Mouse (Mus musculus) liver, postnatal 0 days (tissue): ENCODE data around the gene Pcca. TPM values are rescaled to one million over a fixed set of nuclear protein-coding genes. Genes with fewer than 3 reads are reported as not detected.

ENCODE experiments used
- ATAC-seq: fragments of 200-750 bp; cut with Nextera tagmentation; 2 replicates; pipeline ENCODE4 v1.8.0; 2017; ENCODE audit warnings: mild to moderate bottlenecking, moderate library complexity
- DNase-seq: peaks from one replicate; pipeline ENCODE4 v3.0.0-alpha.2; 2016
- H3K27ac ChIP-seq: fragments of 300-500 bp; sonication (generic); 2 replicates; pipeline ENCODE4 v1.5.1; 2014; ENCODE audit warnings: antibody characterized with exemption, moderate library complexity, mild to moderate bottlenecking, low read depth
- H3K27me3 ChIP-seq: fragments of 300-500 bp; sonication (generic); 2 replicates; pipeline ENCODE4 v1.6.1; 2014; ENCODE audit warnings: low read length, control low read depth, mixed read lengths; ENCODE audit not compliant: insufficient read depth
- H3K36me3 ChIP-seq: fragments of 300-500 bp; sonication (generic); replicated peaks from 2 replicates; pipeline ENCODE4 v1.6.1; 2014; ENCODE audit warnings: mild to moderate bottlenecking, control low read depth, low read length, moderate library complexity, mixed read lengths; ENCODE audit not compliant: insufficient read depth
- H3K4me1 ChIP-seq: fragments of 300-500 bp; sonication (generic); 2 replicates; pipeline ENCODE4 v1.6.1; 2014; ENCODE audit warnings: antibody characterized with exemption, mild to moderate bottlenecking, control low read depth; ENCODE audit not compliant: insufficient read depth
- H3K4me2 ChIP-seq: fragments of 300-500 bp; sonication (generic); 2 replicates; pipeline ENCODE4 v1.6.1; 2014; ENCODE audit warnings: low read depth, mild to moderate bottlenecking, low read length, moderate library complexity, mixed read lengths
- H3K4me3 ChIP-seq: fragments of 300-500 bp; sonication (generic); 2 replicates; pipeline ENCODE4 v1.5.1; 2014; ENCODE audit warnings: low read depth, low read length
- H3K9ac ChIP-seq: fragments of 300-500 bp; sonication (generic); replicated peaks from 2 replicates; pipeline ENCODE4 v1.6.1; 2014; ENCODE audit warnings: mild to moderate bottlenecking, moderate library complexity
- H3K9me3 ChIP-seq: fragments of 300-500 bp; sonication (generic); 2 replicates; pipeline ENCODE4 v1.6.1; 2016; ENCODE audit warnings: mild to moderate bottlenecking, control low read depth, low read length, mixed read lengths
- CTCF ChIP-seq: sonication (generic); IDR thresholded peaks from 2 replicates; pipeline ENCODE4 v1.5.1; 2016; ENCODE audit warnings: antibody characterized with exemption, low read depth
- EP300 ChIP-seq: IDR thresholded peaks from 2 replicates; pipeline ENCODE4 v1.6.1; 2016; ENCODE audit warnings: antibody characterized with exemption, low read depth, mild to moderate bottlenecking
- WGBS: fragments of 180-500 bp; shearing (Covaris S2); extraction: QIAGEN DNeasy Blood & Tissue Kit; methylation state at CpG from one replicate; pipeline ENCODE4 v1.1.7; 2014; ENCODE audit not compliant: insufficient replicate concordance; 5-methylcytosine and 5-hydroxymethylcytosine counted together
- polyA plus RNA-seq: library from polyadenylated mRNA; unstranded; fragments of >200 nt; fragmentation: Nextera tagmentation; extraction: Ambion mirVana; gene quantifications from 2 replicates; pipeline ENCODE4 v1.2.1, GENCODE M21; 2015

Pcca gene
- polyA plus RNA-seq, 1 experiment from 2014 or later, result 31.3 TPM

DNA sequence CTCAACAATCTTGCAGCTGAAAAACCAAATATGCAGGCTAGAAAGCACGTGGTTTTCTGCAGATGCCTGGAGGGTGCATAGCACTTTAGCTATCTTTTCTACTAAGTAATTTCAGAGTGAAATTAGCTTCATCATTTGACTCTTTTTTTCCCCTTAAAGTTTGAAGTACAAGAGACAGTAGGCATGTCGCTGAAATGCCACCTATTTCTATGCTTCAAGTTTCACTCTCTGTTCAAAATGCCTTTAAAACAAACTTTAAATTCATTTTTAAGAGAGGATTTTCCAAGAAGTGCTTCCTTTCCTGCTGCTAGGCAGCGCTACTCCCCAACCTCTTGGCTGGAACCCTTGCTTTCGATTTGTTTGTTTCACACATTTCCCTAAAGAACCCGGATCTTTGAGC, 45.1 kb upstream of the Pcca start:
- no peak for DNase-seq
- under 1% methylated on average over 5 of the region's 5 CpGs for WGBS

DNA sequence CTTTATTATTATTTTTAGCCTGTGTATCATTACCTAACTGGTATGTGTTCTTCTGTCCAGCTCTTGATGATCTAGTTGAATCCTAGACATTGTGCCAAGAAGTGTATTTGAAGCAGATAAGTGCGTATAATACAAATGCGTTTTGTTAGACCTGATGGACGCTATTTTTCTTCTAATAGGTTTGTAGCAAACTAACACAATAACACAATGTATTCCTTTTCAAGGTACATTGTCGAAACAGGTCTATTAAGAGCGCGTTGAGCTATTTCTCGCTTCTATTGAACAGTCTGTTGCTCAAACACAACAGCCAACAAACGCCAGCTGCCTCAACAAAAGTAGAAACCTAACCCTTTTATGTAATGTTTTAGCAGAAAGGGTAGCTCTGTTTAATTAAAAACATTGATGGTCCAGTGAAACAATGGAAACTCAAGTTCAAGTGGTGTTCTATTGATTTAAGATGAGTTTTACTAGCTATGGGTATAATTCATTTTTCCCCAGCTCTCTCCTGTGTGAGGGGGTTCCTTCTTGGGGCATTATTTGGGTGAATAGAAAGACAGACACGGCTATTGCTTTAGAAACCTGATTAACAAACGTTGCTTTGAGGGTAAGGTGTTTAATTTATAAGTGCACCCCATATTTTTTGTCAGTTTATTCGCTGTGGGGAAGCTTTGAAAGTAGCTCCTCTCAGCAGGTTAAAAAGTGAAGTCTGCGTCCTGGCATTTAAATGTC, 44.3 kb upstream of the Pcca start:
- Histone ChIP-seq H3K4me1 (peaks cover 5% of the 10 kb centered on the region), H3K27me3 (peaks cover 63% of the 10 kb centered on the region)
- 5% methylated on average over 12 of the region's 12 CpGs for WGBS

More for the DNA sequence above, 45.1 kb upstream of the Pcca start:
- no peak overlapping the region for H3K9ac ChIP-seq
- H3K9me3 ChIP-seq, result no peaks in the 10 kb centered on the region
- no peak overlapping the region for H3K4me3 ChIP-seq
- peaks cover 71% of the 10 kb centered on the region for H3K27me3 ChIP-seq
- no peak for ATAC-seq
- no peak overlapping the region for H3K27ac ChIP-seq
- no peak overlapping the region for H3K4me2 ChIP-seq
- peaks cover 5% of the 10 kb centered on the region for H3K4me1 ChIP-seq
- no peak for TF ChIP-seq EP300
- TF ChIP-seq CTCF, result no peak
- no peaks in the 10 kb centered on the region for H3K36me3 ChIP-seq

DNA sequence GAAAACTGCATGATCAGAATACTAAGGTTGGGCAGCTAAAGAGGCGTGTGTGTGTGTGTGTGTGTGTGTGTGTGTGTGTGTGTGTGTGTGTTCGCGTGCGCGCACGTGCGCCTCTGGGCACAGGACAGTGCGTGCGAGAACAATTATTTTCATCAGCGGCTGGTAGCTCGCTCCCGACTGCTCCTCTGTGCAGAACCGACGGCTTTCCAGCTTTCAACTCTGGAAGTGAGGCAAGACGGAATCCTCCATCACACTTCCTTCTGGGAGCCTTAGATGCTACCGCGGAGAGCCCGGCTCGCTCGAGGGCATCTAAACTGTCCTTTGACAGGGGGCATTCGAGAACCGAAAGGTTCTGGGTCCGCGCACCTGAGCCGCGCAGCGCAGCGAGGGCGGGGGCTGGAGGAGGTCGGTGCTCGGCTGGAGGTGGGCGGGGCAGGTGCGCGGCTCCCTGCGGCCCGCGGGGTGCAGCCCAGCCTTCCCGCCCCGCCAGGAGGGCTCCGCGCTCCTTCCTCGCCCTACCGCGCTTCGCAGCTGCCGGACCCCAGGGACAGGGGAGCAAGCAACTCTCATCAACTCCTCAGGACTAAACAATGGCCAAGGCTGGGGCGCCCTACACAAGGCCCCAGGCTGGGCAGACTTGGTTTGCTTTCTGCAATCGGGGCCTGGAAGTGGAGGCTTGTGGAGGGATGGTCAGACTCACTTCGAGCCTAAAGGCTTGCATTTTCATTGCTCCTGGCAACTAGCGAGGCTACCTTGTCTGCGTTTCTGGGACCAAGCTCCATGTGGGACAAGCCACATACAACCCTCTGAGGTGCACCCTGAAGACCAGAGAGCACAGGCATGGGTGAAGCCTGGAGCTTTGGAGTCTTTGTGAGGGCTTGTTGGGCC, 43.4 kb upstream of the Pcca start, which contains the start of gene Gm10837:
Gene Gm10837, plus strand, starts transcription at position 146 of the 888 bp plus-strand sequence.
- WGBS, result 3% methylated on average over 51 of the region's 51 CpGs
- no peaks in the 10 kb centered on the region for H3K9me3 ChIP-seq
- ATAC-seq, result peak; percentile 35; the same call in 1 of the 2 replicates
- H3K36me3 ChIP-seq, result no peaks in the 10 kb centered on the region
- H3K27ac ChIP-seq, result no peak within 1 kb of the TSS
- H3K27me3 ChIP-seq, result peaks cover 55% of the 10 kb centered on the region
- H3K4me3 ChIP-seq, result peak within 1 kb of the TSS; percentile 32
- DNase-seq, result no peak
- no peak within 1 kb of the TSS for H3K9ac ChIP-seq
- H3K4me2 ChIP-seq, result peak within 1 kb of the TSS; percentile 62
- peaks cover 5% of the 10 kb centered on the region for H3K4me1 ChIP-seq
- TF ChIP-seq EP300, result no peak
- TF ChIP-seq CTCF, result no peak

More for the DNA sequence above, 44.3 kb upstream of the Pcca start:
- H3K36me3 ChIP-seq, result no peaks in the 10 kb centered on the region
- no peak for ATAC-seq
- no peaks in the 10 kb centered on the region for H3K9me3 ChIP-seq
- no peak overlapping the region for H3K9ac ChIP-seq
- no peak for DNase-seq
- H3K4me3 ChIP-seq, result peak overlapping the region; percentile 32; the same call in 1 of the 2 replicates
- 0 out of 2 replicates have a peak overlapping the region, but pooled peaks have one; percentile 62 for H3K4me2 ChIP-seq
- H3K27ac ChIP-seq, result no peak overlapping the region
- TF ChIP-seq CTCF, result no peak
- TF ChIP-seq EP300, result no peak

DNA sequence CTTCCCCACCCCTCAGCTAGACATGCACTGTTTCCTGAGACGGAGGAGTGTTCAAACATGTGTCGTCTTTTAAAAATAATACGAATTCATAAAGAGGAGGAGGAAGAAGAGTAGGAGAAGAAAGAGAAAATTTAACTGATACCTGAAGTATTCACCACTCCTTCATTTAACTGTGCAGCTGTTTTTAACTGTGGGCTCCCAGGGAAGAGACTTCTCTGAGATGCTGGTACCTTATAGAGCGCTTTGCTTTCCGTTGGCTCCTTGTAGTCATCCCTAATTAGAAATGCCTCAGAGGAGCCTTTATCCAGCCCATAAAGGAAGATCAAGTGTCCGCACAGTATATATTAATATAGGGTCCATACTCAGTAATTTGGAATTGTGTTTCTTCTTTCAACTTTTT, 42.6 kb upstream of the Pcca start:
- H3K27me3 ChIP-seq, result peaks cover 47% of the 10 kb centered on the region

DNA sequence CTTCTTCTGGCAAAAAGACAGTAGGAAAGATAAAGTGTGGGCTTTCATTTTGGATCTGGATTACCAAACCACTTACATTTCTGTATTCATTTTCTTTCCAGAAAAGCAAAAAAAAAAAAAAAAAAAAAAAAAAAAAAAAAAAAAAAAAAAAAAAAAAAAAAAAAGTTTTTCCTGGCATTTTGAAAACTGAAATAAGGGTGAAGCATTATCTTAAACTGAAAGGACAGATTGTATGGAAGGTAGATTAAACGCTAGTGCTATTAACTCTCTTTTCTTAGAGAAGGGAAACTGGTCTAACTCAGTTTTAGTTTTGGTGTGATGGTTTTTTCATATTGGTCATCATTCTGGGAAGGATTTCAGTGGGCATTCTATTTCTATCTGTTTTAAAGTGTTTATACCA, 42.1 kb upstream of the Pcca start:
- Histone ChIP-seq H3K27ac (no peak overlapping the region), H3K9me3 (no peaks in the 10 kb centered on the region), H3K4me1 (peaks cover 5% of the 10 kb centered on the region), H3K4me2 (no peak overlapping the region), H3K9ac (no peak overlapping the region), H3K27me3 (peaks cover 42% of the 10 kb centered on the region), H3K4me3 (no peak overlapping the region), H3K36me3 (no peaks in the 10 kb centered on the region)
- DNase-seq (no peak), ATAC-seq (no peak)
- 58% methylated on average over 1 of the region's 1 CpGs for WGBS
- TF ChIP-seq EP300, result no peak
- TF ChIP-seq CTCF, result no peak

More for the DNA sequence above, 42.6 kb upstream of the Pcca start:
- ATAC-seq (no peak), DNase-seq (no peak)
- TF ChIP-seq EP300 (no peak), CTCF (no peak)
- WGBS, result 56% methylated on average over 6 of the region's 6 CpGs
- no peak overlapping the region for H3K4me2 ChIP-seq
- H3K36me3 ChIP-seq, result no peaks in the 10 kb centered on the region
- H3K9ac ChIP-seq, result no peak overlapping the region
- H3K4me1 ChIP-seq, result peaks cover 5% of the 10 kb centered on the region
- no peak overlapping the region for H3K27ac ChIP-seq
- H3K4me3 ChIP-seq, result no peak overlapping the region
- H3K9me3 ChIP-seq, result no peaks in the 10 kb centered on the region

DNA sequence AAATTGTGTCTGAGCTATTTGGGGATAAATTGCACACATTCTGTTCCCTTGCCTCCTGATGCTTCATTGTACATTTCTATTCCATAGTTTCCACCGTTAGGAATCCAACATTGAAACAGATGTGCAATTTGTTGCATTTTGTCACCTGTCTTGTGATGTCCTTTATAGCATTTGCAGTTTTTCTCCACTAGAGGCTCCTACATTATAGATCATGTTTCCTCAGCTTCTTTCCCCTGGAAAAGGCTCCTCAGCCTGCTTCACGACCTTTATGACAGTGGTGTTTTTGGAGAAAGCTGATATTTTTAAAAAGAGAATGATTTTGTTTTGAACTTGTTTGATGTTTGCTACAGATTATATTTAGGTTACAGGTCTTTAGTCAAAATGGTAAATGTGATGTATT, 25.1 kb upstream of the Pcca start:
- peak; percentile 55 for TF ChIP-seq CTCF
- TF ChIP-seq EP300, result no peak
- WGBS, result 21% methylated on average over 2 of the region's 2 CpGs
- H3K9me3 ChIP-seq, result no peaks in the 10 kb centered on the region
- H3K4me3 ChIP-seq, result no peak overlapping the region
- DNase-seq (no peak), ATAC-seq (no peak)
- no peaks in the 10 kb centered on the region for H3K4me1 ChIP-seq
- H3K27ac ChIP-seq, result no peak overlapping the region
- no peaks in the 10 kb centered on the region for H3K27me3 ChIP-seq
- no peak overlapping the region for H3K9ac ChIP-seq
- no peak overlapping the region for H3K4me2 ChIP-seq
- no peaks in the 10 kb centered on the region for H3K36me3 ChIP-seq
